Mouse (Mus musculus): ENCODE data around the gene Ap5m1. TPM values are rescaled to one million over a fixed set of nuclear protein-coding genes. Genes with fewer than 3 reads are reported as not detected.
A peak's percentile ranks its signal among the peaks of the same experiment; 100 is the strongest.

Ap5m1 gene
- polyA plus RNA-seq, 1 experiment = 28.8 TPM

GRCm38 (mm10) chr14:49118381-49118780 is 52.5 kb downstream of the Ap5m1 start:
- no peak for TF ChIP-seq POLR2A (IDR thresholded peaks at IDR 0.05; ENCODE audit: borderline replicate concordance, low read depth, low read length)
- 0 out of 2 replicates have a peak, but pooled peaks have one; percentile 32 for TF ChIP-seq CTCF (IDR thresholded peaks at IDR 0.05; ENCODE audit: low read depth, low read length)
- Histone ChIP-seq H3K4me1 (ENCODE audit: control insufficient read depth, insufficient read depth, low read length) (0 out of 2 replicates have a peak, but pooled peaks cover 3% of the 10 kb centered on the region), H3K4me3 (ENCODE audit: insufficient read depth, low read length) (no peak overlapping the region), H3K27ac (ENCODE audit: insufficient read depth, low read depth, low read length) (no peak overlapping the region)

DNA sequence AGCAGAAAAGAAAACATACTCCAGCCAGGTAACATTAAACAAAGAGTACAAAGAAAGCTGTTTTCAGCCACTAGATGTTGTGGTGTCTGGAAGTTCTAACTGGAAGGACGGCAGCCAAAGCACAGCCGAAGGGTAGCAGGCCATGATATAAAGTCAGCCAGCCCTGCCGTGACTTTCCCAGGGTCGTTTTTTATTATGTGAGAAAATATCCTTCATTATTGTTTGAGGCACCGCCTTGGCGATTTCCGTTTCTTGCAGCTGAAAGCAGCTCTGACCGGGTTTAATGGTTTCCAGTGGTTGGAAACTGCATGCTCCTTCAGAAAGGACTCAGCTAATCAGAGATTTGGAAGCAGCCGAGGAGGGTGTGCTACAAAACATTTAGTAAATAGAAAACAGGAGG is 55.8 kb downstream of the Ap5m1 start:
- no peak for TF ChIP-seq POLR2A (IDR thresholded peaks at IDR 0.05; ENCODE audit: borderline replicate concordance, low read depth, low read length)
- TF ChIP-seq CTCF (IDR thresholded peaks at IDR 0.05; ENCODE audit: low read depth, low read length) = no peak
- Histone ChIP-seq H3K4me3 (ENCODE audit: insufficient read depth, low read length) (no peak overlapping the region), H3K4me1 (ENCODE audit: control insufficient read depth, insufficient read depth, low read length) (no peaks in the 10 kb centered on the region), H3K27ac (ENCODE audit: insufficient read depth, low read depth, low read length) (no peak overlapping the region)

- no peak for TF ChIP-seq POLR2A (IDR thresholded peaks at IDR 0.05; ENCODE audit: borderline replicate concordance, low read depth, low read length)
- no peak for TF ChIP-seq CTCF (IDR thresholded peaks at IDR 0.05; ENCODE audit: low read depth, low read length)
- no peak overlapping the region for H3K4me3 ChIP-seq (ENCODE audit: insufficient read depth, low read length)
- H3K27ac ChIP-seq (ENCODE audit: insufficient read depth, low read depth, low read length) = no peak overlapping the region
- no peaks in the 10 kb centered on the region for H3K4me1 ChIP-seq (ENCODE audit: control insufficient read depth, insufficient read depth, low read length)
These were observed 61.4 kb downstream of the Ap5m1 start for GRCm38 (mm10) chr14:49127162-49127779.

DNA sequence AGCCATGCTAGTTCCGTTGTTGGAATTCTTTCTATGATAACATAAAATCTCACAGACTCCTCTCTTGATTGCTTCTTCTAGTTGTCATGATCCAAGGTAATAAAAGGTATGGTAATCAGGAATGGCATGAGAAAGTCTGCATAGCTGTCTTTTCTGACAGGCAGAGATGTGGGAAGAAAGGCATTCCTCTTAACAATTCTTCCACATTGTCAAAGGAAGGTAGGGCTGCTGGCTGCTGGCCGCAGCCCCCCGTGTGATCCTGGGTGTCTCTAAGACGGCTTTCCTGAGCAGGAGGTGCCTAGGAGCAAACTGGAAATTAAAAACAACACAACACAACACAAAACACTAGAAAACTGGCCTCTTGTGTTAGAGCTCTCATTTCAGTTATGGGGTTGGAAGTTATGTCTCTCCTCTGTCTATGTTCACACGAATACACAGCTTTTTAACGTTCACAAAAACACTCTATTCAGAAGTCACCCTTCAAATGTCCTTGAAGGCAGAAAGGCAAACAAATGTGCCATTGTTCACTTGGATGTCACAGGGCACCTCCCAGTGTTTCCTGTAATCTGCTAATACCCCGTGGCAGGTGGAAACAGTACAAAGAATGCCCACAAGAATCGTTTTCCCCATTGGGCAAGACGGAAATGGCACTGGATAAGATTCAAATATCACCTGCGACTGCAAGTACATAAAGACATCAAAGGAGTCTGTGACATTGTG is 62.8 kb downstream of the Ap5m1 start:
- no peak for TF ChIP-seq POLR2A (IDR thresholded peaks at IDR 0.05; ENCODE audit: borderline replicate concordance, low read depth, low read length)
- no peak for TF ChIP-seq CTCF (IDR thresholded peaks at IDR 0.05; ENCODE audit: low read depth, low read length)
- no peak overlapping the region for H3K4me3 ChIP-seq (ENCODE audit: insufficient read depth, low read length)
- no peaks in the 10 kb centered on the region for H3K4me1 ChIP-seq (ENCODE audit: control insufficient read depth, insufficient read depth, low read length)
- no peak overlapping the region for H3K27ac ChIP-seq (ENCODE audit: insufficient read depth, low read depth, low read length)

- TF ChIP-seq POLR2A (IDR thresholded peaks at IDR 0.05; ENCODE audit: borderline replicate concordance, low read depth, low read length) (no peak), CTCF (IDR thresholded peaks at IDR 0.05; ENCODE audit: low read depth, low read length) (no peak)
- no peak overlapping the region for H3K4me3 ChIP-seq (ENCODE audit: insufficient read depth, low read length)
- H3K27ac ChIP-seq (ENCODE audit: insufficient read depth, low read depth, low read length) = no peak overlapping the region
- no peaks in the 10 kb centered on the region for H3K4me1 ChIP-seq (ENCODE audit: control insufficient read depth, insufficient read depth, low read length)
These were observed 66.5 kb downstream of the Ap5m1 start for GRCm38 (mm10) chr14:49132391-49132790.

GRCm38 (mm10) chr14:49138171-49138570 is 72.3 kb downstream of the Ap5m1 start:
- H3K4me3 ChIP-seq (ENCODE audit: insufficient read depth, low read length) = no peak overlapping the region
- no peak for TF ChIP-seq CTCF (IDR thresholded peaks at IDR 0.05; ENCODE audit: low read depth, low read length)
- no peak for TF ChIP-seq POLR2A (IDR thresholded peaks at IDR 0.05; ENCODE audit: borderline replicate concordance, low read depth, low read length)
- peaks cover 5% of the 10 kb centered on the region for H3K4me1 ChIP-seq (ENCODE audit: control insufficient read depth, insufficient read depth, low read length)
- H3K27ac ChIP-seq (ENCODE audit: insufficient read depth, low read depth, low read length) = no peak overlapping the region

DNA sequence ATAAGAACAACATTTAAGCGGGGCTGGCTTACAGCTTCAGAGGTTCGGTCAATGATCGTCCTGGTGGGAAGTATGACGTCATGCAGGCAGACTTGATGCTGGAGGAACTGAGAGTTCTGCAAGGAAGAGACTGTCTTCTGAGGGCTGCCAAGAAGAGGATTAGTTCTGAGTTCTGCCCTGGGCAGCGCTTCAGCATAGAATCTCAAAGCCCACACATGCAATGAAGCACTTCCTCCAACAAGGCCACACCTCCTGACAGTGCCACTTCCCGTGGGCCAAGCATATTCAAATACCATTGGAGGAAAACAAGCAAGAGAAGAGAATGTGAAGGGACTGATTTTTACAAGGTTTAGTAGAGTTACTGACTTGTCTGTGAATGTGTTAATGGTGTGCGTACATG is 74.9 kb downstream of the Ap5m1 start:
- TF ChIP-seq CTCF (IDR thresholded peaks at IDR 0.05; ENCODE audit: low read depth, low read length) (no peak), POLR2A (IDR thresholded peaks at IDR 0.05; ENCODE audit: borderline replicate concordance, low read depth, low read length) (no peak)
- H3K4me3 ChIP-seq (ENCODE audit: insufficient read depth, low read length) = no peak overlapping the region

More for the DNA sequence above, 74.9 kb downstream of the Ap5m1 start:
- Histone ChIP-seq H3K4me1 (ENCODE audit: control insufficient read depth, insufficient read depth, low read length) (peaks cover 5% of the 10 kb centered on the region), H3K27ac (ENCODE audit: insufficient read depth, low read depth, low read length) (peak overlapping the region; percentile 49; the same call in 1 of the 2 replicates)

Other genes starting within 250 kb of the Ap5m1 start
- gene Exoc5, start 556 bp downstream of the Ap5m1 start, polyA plus RNA-seq (2012; ENCODE audit: insufficient read depth, insufficient read length, missing spikeins) = 46.2 and 54.9 TPM in 2 replicates
- 17.9 and 18.4 TPM in 2 replicates for gene Naa30, start 106.1 kb downstream of the Ap5m1 start, polyA plus RNA-seq (2012; ENCODE audit: insufficient read depth, insufficient read length, missing spikeins)
- gene ccdc198, start 179.4 kb downstream of the Ap5m1 start, polyA plus RNA-seq (2012; ENCODE audit: insufficient read depth, insufficient read length, missing spikeins) = not detected in 2 replicates

Measured in bone marrow macrophage, adult 2 months (primary cell).